Mouse (Mus musculus) CH12F3 (cell line): ENCODE results near the gene Nmt1.

Experiments used
- in situ Hi-C: fragments of 300-500 bp; cut with MboI; formaldehyde crosslinking; loops from 2 replicates; pipeline ENCODE4 v1.14.3; 2020; ENCODE audit warnings: low sequenced_read_pairs

Nmt1 gene

DNA sequence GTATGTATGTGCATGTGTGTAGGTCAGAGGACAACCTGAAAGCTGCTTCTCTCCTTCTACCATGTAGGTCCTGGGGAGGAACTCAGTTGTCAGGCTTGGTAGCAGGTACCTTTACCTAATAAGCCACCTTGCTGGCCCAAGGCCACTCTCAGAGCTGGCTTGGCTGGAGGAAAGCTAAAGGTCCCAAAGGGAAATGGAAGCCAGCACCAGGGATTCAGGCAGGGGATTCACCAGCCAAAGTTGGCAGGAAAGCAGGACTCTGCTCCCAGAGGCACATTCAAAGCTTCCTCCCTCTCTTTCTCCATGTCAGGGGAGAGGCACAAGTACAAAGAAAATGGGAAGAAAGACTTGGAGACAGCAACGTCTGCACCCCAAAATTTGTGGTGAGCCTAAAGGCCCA lies 23.1 kb upstream of the Nmt1 start:
- in situ Hi-C loops = no loop called here

GRCm38 (mm10) chr11:103005254-103005981 lies 22.6 kb upstream of the Nmt1 start:
- in situ Hi-C loops = no loop called here

GRCm38 (mm10) chr11:103006286-103007000 lies 21.5 kb upstream of the Nmt1 start:
- in situ Hi-C loops = no loop called here

DNA sequence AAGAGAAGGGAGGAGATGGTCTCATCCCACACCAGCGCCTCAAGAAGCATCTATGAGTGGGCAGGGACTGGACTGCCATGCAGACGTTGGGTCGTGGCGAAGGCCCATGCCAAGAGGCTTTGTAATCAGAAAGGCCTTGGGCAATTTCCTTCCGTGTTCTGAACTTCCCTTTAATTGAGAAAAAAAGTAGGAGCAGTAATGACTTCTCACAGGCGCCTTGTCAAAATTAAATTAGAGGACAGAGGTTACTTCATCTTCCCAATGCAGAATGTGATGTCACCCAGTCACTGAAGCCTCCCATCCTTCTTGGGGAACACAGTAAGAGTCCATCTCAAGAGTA lies 21.0 kb upstream of the Nmt1 start:
- in situ Hi-C loops = no loop called here

- in situ Hi-C loops = no loop called here
These were observed 19.4 kb upstream of the Nmt1 start for GRCm38 (mm10) chr11:103008558-103008957.

- in situ Hi-C loops = no loop called here
These were observed 18.8 kb upstream of the Nmt1 start for GRCm38 (mm10) chr11:103009208-103009607.

DNA sequence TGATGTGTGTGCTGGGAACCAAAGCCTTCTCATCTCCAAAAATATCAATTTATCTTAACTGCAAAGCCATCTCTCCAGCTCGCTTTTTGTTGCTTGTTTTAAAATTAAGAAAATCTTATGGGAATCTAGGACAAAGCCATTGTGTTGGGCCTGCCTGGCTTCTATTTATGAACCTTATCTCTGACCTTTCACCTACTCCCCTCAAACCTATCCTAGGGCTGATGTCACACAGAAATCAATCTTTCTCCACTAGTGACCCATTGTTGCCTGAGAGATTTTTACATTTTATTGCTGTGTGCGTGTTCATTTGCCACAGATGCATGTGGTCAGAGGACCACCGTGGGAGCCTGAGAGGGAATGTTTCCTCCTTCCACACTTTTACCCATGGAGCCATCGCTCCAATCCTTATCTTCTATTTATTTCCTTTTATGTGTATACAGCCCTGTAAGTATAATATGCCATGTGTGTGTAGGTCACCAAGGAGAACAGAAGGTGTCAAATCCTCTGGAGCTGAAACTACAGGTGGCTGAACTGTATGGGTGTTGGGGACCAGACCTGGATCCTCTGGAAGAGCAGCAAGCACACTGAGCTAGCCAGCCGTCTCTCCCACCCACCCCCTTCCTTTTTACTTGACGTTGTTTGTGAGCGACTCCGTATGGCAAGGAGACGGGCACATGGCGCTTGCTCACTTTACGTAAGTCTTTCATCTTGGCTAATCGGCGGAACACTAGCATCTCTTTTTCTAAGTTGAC lies 17.4 kb upstream of the Nmt1 start:
- in situ Hi-C loops = no loop called here

- in situ Hi-C loops = no loop called here
These were observed 16.8 kb upstream of the Nmt1 start for GRCm38 (mm10) chr11:103011206-103011497.

- in situ Hi-C loops = no loop called here
These were observed 11.8 kb upstream of the Nmt1 start for GRCm38 (mm10) chr11:103015881-103016825.

GRCm38 (mm10) chr11:103016930-103017329 lies 11.1 kb upstream of the Nmt1 start:
- in situ Hi-C loops = no loop called here

GRCm38 (mm10) chr11:103017661-103018060 lies 10.3 kb upstream of the Nmt1 start:
- in situ Hi-C loops = no loop called here

DNA sequence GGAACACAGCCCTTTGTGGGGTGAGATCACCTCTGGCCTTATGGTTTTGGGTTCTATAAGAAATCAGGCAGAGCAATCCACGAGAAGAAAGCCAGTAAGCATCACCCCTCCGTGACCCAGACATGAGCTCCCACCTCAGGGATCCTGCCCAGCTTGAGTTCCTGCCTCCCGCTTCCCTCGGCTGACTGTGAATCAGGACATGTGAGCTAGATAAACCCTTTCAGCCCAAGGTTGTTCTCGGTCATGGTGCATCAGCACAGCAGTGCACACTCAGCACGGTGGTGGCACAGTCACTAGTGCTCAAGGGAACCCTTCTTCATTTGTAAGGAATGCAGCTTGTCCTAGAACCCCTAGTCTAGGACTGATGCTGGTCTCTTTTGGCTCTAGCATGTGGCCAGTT lies 9.1 kb upstream of the Nmt1 start:
- in situ Hi-C loops = no loop called here

GRCm38 (mm10) chr11:103019325-103019724 lies 8.7 kb upstream of the Nmt1 start:
- in situ Hi-C loops = no loop called here

DNA sequence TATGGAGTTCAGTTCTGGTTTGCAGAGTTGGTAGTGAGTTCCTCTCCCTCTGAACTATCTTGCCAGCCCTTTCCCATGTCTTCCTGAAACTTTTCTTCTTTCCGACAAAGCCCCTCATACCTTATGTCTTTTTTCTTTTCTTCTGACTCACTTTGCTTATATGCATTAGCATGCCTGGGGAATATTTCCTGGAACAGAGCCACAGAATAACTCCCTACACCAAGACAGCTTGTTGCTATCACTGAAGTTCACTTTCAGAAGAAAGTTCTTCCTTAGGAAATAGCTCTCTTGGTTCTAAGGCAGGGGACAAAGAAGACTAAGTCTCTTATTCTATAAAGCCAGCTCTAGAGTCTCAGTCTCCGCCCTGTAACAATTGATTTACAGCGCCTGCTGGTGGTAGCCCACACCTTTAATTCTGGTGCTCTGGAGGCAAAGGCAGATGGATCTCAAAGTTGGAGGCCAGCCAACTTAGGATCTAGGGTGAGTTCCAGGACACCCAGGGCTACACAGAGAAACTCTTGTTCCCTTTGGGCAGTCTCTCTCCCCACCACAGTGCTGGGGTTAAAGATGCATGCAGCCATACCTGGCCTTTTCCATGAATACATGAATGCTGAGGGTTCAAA lies 7.2 kb upstream of the Nmt1 start:
- in situ Hi-C loops = no loop called here

DNA sequence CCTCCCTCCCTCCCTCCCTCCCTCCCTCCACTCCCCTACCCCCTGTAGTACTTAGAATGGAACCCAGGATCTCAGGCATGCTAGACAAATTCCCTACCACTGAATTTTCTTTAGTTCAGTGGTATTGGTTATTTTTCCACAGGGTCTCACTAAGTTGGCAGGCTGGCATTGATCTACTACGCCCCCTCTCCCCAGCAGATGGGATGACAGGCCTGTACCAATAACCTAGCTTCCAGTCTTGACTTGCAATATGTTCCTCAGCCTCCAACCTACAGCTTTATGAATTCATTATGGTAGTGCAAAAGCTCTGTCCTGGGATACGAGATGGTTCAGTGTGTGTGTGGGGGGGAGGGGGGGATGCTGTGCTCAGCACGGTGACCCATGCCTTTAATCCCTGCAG lies 4.0 kb upstream of the Nmt1 start:
- in situ Hi-C loops = no loop called here

DNA sequence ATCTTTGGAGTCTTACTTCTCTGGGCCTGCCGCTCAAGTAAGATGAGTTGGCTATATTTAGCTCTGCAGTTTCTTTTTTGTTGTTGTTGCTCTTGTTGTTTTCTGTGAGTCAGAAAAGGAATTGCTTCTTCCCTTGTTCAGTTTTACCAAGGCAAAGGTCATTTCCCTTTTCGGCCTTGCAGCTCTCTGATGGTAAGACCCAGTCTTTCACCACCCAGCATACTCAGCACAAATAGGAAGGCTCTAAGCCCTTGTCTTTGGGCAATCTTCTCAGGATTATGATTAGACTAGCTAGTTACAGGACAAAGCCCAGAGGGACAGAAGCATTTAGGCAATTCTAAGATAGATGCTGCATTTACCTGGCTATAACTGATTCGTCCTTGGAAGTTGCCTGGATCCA lies 1.1 kb upstream of the Nmt1 start:
- in situ Hi-C loops = no loop called here

- in situ Hi-C loops = no loop called here
These were observed 317 bp upstream of the Nmt1 start for GRCm38 (mm10) chr11:103027570-103028175.

DNA sequence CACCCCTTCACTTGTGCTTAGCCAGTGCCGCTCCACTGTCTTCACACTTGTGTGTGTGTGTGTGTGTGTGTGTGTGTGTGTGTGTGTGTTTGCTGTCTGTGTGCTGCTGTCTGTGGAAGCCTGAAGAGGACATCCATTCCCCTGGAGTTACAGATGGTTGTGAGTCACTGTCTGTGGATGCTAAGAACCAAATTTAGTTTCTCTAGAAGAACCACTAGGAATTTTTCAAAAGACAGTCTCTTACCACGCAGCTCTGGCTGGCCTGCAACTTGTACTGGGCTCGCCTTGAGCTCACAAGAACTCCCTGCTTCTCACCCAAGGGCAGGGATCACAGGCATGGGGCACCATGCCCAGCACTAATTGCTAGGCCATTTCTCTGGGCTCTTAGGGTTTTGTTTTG lies 5.0 kb downstream of the Nmt1 start:
- in situ Hi-C loops = no loop called here

GRCm38 (mm10) chr11:103035007-103035406 lies 7.0 kb downstream of the Nmt1 start:
- in situ Hi-C loops = no loop called here

- in situ Hi-C loops = no loop called here
These were observed 9.0 kb downstream of the Nmt1 start for GRCm38 (mm10) chr11:103036881-103037465.
